Mouse (Mus musculus): ENCODE results near the gene Sfn. TPM values are rescaled to one million over a fixed set of nuclear protein-coding genes. Genes with fewer than 3 reads are reported as not detected.

Gene Sfn
- polyA plus RNA-seq, 1 experiment from 2014 or later, result 1.0 TPM

GRCm38 (mm10) chr4:133577983-133578382, 24.0 kb downstream of the Sfn start:
- ATAC-seq, result no peak
- Histone ChIP-seq H3K27me3 (replicated peaks; ENCODE audit: control insufficient read depth, insufficient read depth, low read length) (no peaks in the 10 kb centered on the region), H3K4me2 (ENCODE audit: low read length) (no peak overlapping the region), H3K4me3 (replicated peaks; ENCODE audit: low read length) (no peak overlapping the region), H3K9ac (replicated peaks; ENCODE audit: low read depth, low read length) (no peak overlapping the region), H3K4me1 (replicated peaks; ENCODE audit: control insufficient read depth, insufficient read depth, low read length) (peaks cover 10% of the 10 kb centered on the region), H3K9me3 (ENCODE audit: control insufficient read depth, low read length) (no peaks in the 10 kb centered on the region), H3K36me3 (ENCODE audit: control insufficient read depth, insufficient read depth) (no peaks in the 10 kb centered on the region; the same call in 1 of the 2 replicates), H3K27ac (ENCODE audit: low read length) (no peak overlapping the region)
- WGBS, result 72% methylated on average over 12 of the region's 12 CpGs

- ATAC-seq, result peak; percentile 62
- Histone ChIP-seq H3K4me3 (replicated peaks; ENCODE audit: low read length) (peak overlapping the region; percentile 60), H3K27me3 (replicated peaks; ENCODE audit: control insufficient read depth, insufficient read depth, low read length) (no peaks in the 10 kb centered on the region), H3K4me2 (ENCODE audit: low read length) (peak overlapping the region; percentile 91), H3K27ac (ENCODE audit: low read length) (peak overlapping the region; percentile 27; the same call in 1 of the 2 replicates), H3K9ac (replicated peaks; ENCODE audit: low read depth, low read length) (peak overlapping the region; percentile 80), H3K4me1 (replicated peaks; ENCODE audit: control insufficient read depth, insufficient read depth, low read length) (peaks cover 10% of the 10 kb centered on the region), H3K9me3 (ENCODE audit: control insufficient read depth, low read length) (no peaks in the 10 kb centered on the region), H3K36me3 (ENCODE audit: control insufficient read depth, insufficient read depth) (no peaks in the 10 kb centered on the region)
- under 1% methylated on average over 37 of the region's 41 CpGs for WGBS
Measured at GRCm38 (mm10) chr4:133574843-133575202, 27.1 kb downstream of the Sfn start.

GRCm38 (mm10) chr4:133574070-133574842, 27.7 kb downstream of the Sfn start, which contains the start of gene Gpatch3:
TSS of gene Gpatch3 (plus strand) at chr4:133574745.
- peak; percentile 93 for ATAC-seq
- Histone ChIP-seq H3K27ac (ENCODE audit: low read length) (peak within 1 kb of the TSS; percentile 83), H3K9me3 (ENCODE audit: control insufficient read depth, low read length) (no peaks in the 10 kb centered on the region), H3K9ac (replicated peaks; ENCODE audit: low read depth, low read length) (peak within 1 kb of the TSS; percentile 80), H3K4me1 (replicated peaks; ENCODE audit: control insufficient read depth, insufficient read depth, low read length) (peaks cover 10% of the 10 kb centered on the region), H3K36me3 (ENCODE audit: control insufficient read depth, insufficient read depth) (no peaks in the 10 kb centered on the region), H3K4me3 (replicated peaks; ENCODE audit: low read length) (peak within 1 kb of the TSS; percentile 60), H3K4me2 (ENCODE audit: low read length) (peak within 1 kb of the TSS; percentile 91), H3K27me3 (replicated peaks; ENCODE audit: control insufficient read depth, insufficient read depth, low read length) (no peaks in the 10 kb centered on the region)
- WGBS, result 5% methylated on average over 44 of the region's 44 CpGs

GRCm38 (mm10) chr4:133570066-133570466, 31.9 kb downstream of the Sfn start:
- Histone ChIP-seq H3K4me1 (replicated peaks; ENCODE audit: control insufficient read depth, insufficient read depth, low read length) (peaks cover 4% of the 10 kb centered on the region), H3K36me3 (ENCODE audit: control insufficient read depth, insufficient read depth) (no peaks in the 10 kb centered on the region), H3K4me3 (replicated peaks; ENCODE audit: low read length) (no peak overlapping the region), H3K27ac (ENCODE audit: low read length) (no peak overlapping the region), H3K4me2 (ENCODE audit: low read length) (no peak overlapping the region), H3K27me3 (replicated peaks; ENCODE audit: control insufficient read depth, insufficient read depth, low read length) (no peaks in the 10 kb centered on the region), H3K9me3 (ENCODE audit: control insufficient read depth, low read length) (no peaks in the 10 kb centered on the region), H3K9ac (replicated peaks; ENCODE audit: low read depth, low read length) (no peak overlapping the region)
- WGBS, result 58% methylated on average over 10 of the region's 10 CpGs
- ATAC-seq, result no peak

- Histone ChIP-seq H3K27ac (ENCODE audit: low read length) (no peak overlapping the region), H3K27me3 (replicated peaks; ENCODE audit: control insufficient read depth, insufficient read depth, low read length) (no peaks in the 10 kb centered on the region), H3K4me2 (ENCODE audit: low read length) (no peak overlapping the region), H3K4me3 (replicated peaks; ENCODE audit: low read length) (no peak overlapping the region), H3K9ac (replicated peaks; ENCODE audit: low read depth, low read length) (no peak overlapping the region), H3K9me3 (ENCODE audit: control insufficient read depth, low read length) (no peaks in the 10 kb centered on the region), H3K4me1 (replicated peaks; ENCODE audit: control insufficient read depth, insufficient read depth, low read length) (peaks cover 3% of the 10 kb centered on the region; the same call in 1 of the 2 replicates), H3K36me3 (ENCODE audit: control insufficient read depth, insufficient read depth) (no peaks in the 10 kb centered on the region)
- no peak for ATAC-seq
- WGBS, result 83% methylated on average over 10 of the region's 10 CpGs
Measured at GRCm38 (mm10) chr4:133569291-133570065, 32.5 kb downstream of the Sfn start.

GRCm38 (mm10) chr4:133567251-133567650, 34.7 kb downstream of the Sfn start:
- H3K27me3 ChIP-seq (replicated peaks; ENCODE audit: control insufficient read depth, insufficient read depth, low read length), result no peaks in the 10 kb centered on the region
- no peak overlapping the region for H3K27ac ChIP-seq (ENCODE audit: low read length)
- H3K9me3 ChIP-seq (ENCODE audit: control insufficient read depth, low read length), result no peaks in the 10 kb centered on the region
- H3K4me2 ChIP-seq (ENCODE audit: low read length), result no peak overlapping the region
- ATAC-seq, result no peak
- WGBS, result 28% methylated on average over 8 of the region's 8 CpGs
- H3K4me1 ChIP-seq (replicated peaks; ENCODE audit: control insufficient read depth, insufficient read depth, low read length), result no peaks in the 10 kb centered on the region
- H3K9ac ChIP-seq (replicated peaks; ENCODE audit: low read depth, low read length), result no peak overlapping the region
- H3K4me3 ChIP-seq (replicated peaks; ENCODE audit: low read length), result no peak overlapping the region
- no peaks in the 10 kb centered on the region for H3K36me3 ChIP-seq (ENCODE audit: control insufficient read depth, insufficient read depth)

- H3K9me3 ChIP-seq (ENCODE audit: control insufficient read depth, low read length), result no peaks in the 10 kb centered on the region
- no peaks in the 10 kb centered on the region for H3K36me3 ChIP-seq (ENCODE audit: control insufficient read depth, insufficient read depth)
- H3K9ac ChIP-seq (replicated peaks; ENCODE audit: low read depth, low read length), result no peak overlapping the region
- no peak overlapping the region for H3K4me2 ChIP-seq (ENCODE audit: low read length)
- H3K4me3 ChIP-seq (replicated peaks; ENCODE audit: low read length), result no peak overlapping the region
- WGBS, result 63% methylated on average over 11 of the region's 11 CpGs
- H3K27me3 ChIP-seq (replicated peaks; ENCODE audit: control insufficient read depth, insufficient read depth, low read length), result no peaks in the 10 kb centered on the region
- no peaks in the 10 kb centered on the region for H3K4me1 ChIP-seq (replicated peaks; ENCODE audit: control insufficient read depth, insufficient read depth, low read length)
- ATAC-seq, result no peak
- no peak overlapping the region for H3K27ac ChIP-seq (ENCODE audit: low read length)
Measured at GRCm38 (mm10) chr4:133563123-133563571, 38.8 kb downstream of the Sfn start.

GRCm38 (mm10) chr4:133561622-133562021, 40.3 kb downstream of the Sfn start:
- H3K36me3 ChIP-seq (ENCODE audit: control insufficient read depth, insufficient read depth), result no peaks in the 10 kb centered on the region
- no peaks in the 10 kb centered on the region for H3K9me3 ChIP-seq (ENCODE audit: control insufficient read depth, low read length)
- 62% methylated on average over 4 of the region's 4 CpGs for WGBS
- no peak for ATAC-seq
- no peak overlapping the region for H3K9ac ChIP-seq (replicated peaks; ENCODE audit: low read depth, low read length)
- H3K4me3 ChIP-seq (replicated peaks; ENCODE audit: low read length), result no peak overlapping the region
- H3K27ac ChIP-seq (ENCODE audit: low read length), result no peak overlapping the region
- no peaks in the 10 kb centered on the region for H3K27me3 ChIP-seq (replicated peaks; ENCODE audit: control insufficient read depth, insufficient read depth, low read length)
- H3K4me2 ChIP-seq (ENCODE audit: low read length), result no peak overlapping the region
- H3K4me1 ChIP-seq (replicated peaks; ENCODE audit: control insufficient read depth, insufficient read depth, low read length), result no peaks in the 10 kb centered on the region

- no peak overlapping the region for H3K9ac ChIP-seq (replicated peaks; ENCODE audit: low read depth, low read length)
- H3K27me3 ChIP-seq (replicated peaks; ENCODE audit: control insufficient read depth, insufficient read depth, low read length), result no peaks in the 10 kb centered on the region
- H3K9me3 ChIP-seq (ENCODE audit: control insufficient read depth, low read length), result no peaks in the 10 kb centered on the region
- H3K27ac ChIP-seq (ENCODE audit: low read length), result no peak overlapping the region
- H3K4me1 ChIP-seq (replicated peaks; ENCODE audit: control insufficient read depth, insufficient read depth, low read length), result no peaks in the 10 kb centered on the region
- no peak overlapping the region for H3K4me3 ChIP-seq (replicated peaks; ENCODE audit: low read length)
- WGBS, result 66% methylated on average over 4 of the region's 4 CpGs
- no peak overlapping the region for H3K4me2 ChIP-seq (ENCODE audit: low read length)
- ATAC-seq, result no peak
- H3K36me3 ChIP-seq (ENCODE audit: control insufficient read depth, insufficient read depth), result no peaks in the 10 kb centered on the region
Measured at GRCm38 (mm10) chr4:133559846-133560245, 42.1 kb downstream of the Sfn start.
